Mouse (Mus musculus) C2C12 (cell line): ENCODE results near the gene Hal.

Source experiments
- CEBPB ChIP-seq: IDR thresholded peaks from one replicate; pipeline ENCODE4 v1.6.1; 2011; ENCODE audit warnings: low read depth, mild to moderate bottlenecking, control low read depth, moderate library complexity
- CTCF ChIP-seq: IDR thresholded peaks from one replicate; pipeline ENCODE4 v1.5.1; 2011; ENCODE audit not compliant: control insufficient read depth, insufficient read depth, insufficient read length
- FOSL1 ChIP-seq: IDR thresholded peaks from one replicate; pipeline ENCODE4 v1.8.0; 2011; ENCODE audit warnings: mild to moderate bottlenecking, low read length; ENCODE audit not compliant: poor library complexity, insufficient read depth, severe bottlenecking
- MAX ChIP-seq: IDR thresholded peaks from one replicate; pipeline ENCODE4 v1.6.1; 2011; ENCODE audit warnings: mild to moderate bottlenecking, control low read depth
- MYOD1 ChIP-seq: IDR thresholded peaks from one replicate; pipeline ENCODE4 v1.6.1; 2011; ENCODE audit warnings: low read depth; ENCODE audit not compliant: control insufficient read depth, insufficient read length
- USF1 ChIP-seq: IDR thresholded peaks from one replicate; pipeline ENCODE4 v1.6.1; 2011; ENCODE audit warnings: low read depth, mild to moderate bottlenecking, control low read depth, moderate library complexity

DNA sequence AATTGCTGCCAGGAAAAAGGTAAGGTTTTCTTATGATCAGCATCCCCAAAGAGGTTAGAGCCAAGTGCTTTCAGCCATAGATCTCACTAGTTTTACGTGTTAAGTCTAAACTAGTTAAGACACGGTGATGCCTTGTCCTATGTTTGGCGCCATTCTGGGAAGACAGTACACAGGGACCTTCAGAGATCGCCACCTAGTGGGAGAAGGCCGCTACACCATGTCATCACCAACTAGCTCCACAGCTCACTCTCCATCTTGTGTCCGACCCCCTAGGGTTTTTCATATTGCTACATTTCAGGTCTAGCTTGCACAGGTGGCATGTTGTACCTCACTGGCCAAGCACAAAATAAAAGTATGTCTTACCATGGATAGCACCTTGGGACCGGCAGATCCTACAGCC is 60.4 kb downstream of the Hal start:
- TF ChIP-seq CEBPB (no peak), USF1 (no peak), MAX (no peak), CTCF (peak; percentile 12), MYOD1 (no peak), FOSL1 (no peak)
